Mouse (Mus musculus) erythroblast, adult 5-6 weeks (primary cell): ENCODE data around the gene Fopnl. TPM values are rescaled to one million over a fixed set of nuclear protein-coding genes. Genes with fewer than 3 reads are reported as not detected.

Experiments
- ATAC-seq: replicated peaks from 2 replicates; pipeline ENCODE4 v1.8.0; 2016; ENCODE audit warnings: moderate number of reproducible peaks, mild to moderate bottlenecking, moderate TSS enrichment, inconsistent platforms; ENCODE audit not compliant: poor library complexity, low FRiP score, severe bottlenecking
- total RNA-seq, 2 experiments: library from RNA; stranded (forward) in 1 of 2; stranded (reverse) in 1 of 2; fragments of 150-400 nt in 1 of 2; fragments of 200-764, 138-1000 nt in 1 of 2; gene quantifications; 2 replicates each; pipeline versions ENCODE4 v1.2.3 to v1.2.4; 2015 to 2017; ENCODE audit warnings: low replicate concordance in 2 of 2

Fopnl gene
- total RNA-seq (2015; ENCODE audit: low replicate concordance) (25.4 and 37.0 TPM in 2 replicates), total RNA-seq (2017; ENCODE audit: low replicate concordance) (12.0 and 15.2 TPM in 2 replicates)

- peak; percentile 99 for ATAC-seq
Observed at GRCm38 (mm10) chr16:14316884-14317876, at the start of gene Fopnl. Gene Fopnl, minus strand, starts transcription at chr16:14317405.

DNA sequence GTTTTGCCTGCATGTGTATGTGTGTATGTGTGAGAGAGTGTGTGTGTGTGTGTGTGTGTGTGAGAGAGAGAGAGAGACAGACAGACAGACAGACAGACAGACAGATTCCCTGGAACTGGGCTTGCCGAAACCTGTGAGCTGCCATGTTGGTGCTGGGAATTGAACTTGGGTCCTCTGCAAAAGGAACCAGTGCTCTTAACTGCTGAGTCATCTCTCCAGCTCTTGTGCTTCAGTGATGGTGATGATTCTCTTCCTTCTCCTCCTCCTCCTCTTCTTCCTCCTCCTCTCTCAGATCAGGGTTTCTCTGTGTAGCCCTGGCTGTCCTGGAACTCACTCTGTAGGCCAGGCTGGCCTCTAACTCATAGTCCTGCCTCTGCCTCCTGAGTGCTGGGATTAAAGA is 48.8 kb upstream of the Fopnl start:
- no peak for ATAC-seq

DNA sequence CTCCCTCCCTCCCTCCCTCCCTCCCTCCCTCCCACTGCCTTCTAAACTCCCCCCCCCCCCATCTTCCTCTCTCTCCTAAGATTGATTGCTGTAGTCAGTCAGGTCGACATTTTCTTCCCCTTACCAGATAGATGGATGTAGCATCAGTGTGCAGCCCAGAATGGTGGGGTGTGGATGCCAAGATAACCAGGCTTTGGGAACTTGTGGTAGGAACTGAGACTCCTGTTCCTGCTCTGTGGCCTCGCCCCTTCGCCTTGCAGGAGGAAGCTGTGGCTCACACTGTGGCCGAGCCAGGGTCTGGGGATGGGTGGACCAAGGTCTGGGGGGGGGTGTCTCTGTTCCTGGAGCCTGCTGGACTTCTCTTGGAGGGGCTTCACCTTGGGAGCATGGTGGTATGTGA is 48.3 kb upstream of the Fopnl start:
- no peak for ATAC-seq

- no peak for ATAC-seq
Observed at GRCm38 (mm10) chr16:14364066-14364465, 46.9 kb upstream of the Fopnl start.

GRCm38 (mm10) chr16:14363496-14363895 is 46.3 kb upstream of the Fopnl start:
- no peak for ATAC-seq

- no peak for ATAC-seq
Observed at GRCm38 (mm10) chr16:14362099-14362820, 45.1 kb upstream of the Fopnl start.

- peak; percentile 83 for ATAC-seq
Observed at GRCm38 (mm10) chr16:14361362-14362098, 44.3 kb upstream of the Fopnl start, which contains the start of gene Abcc1. Gene Abcc1, plus strand, starts transcription at chr16:14361558.

- ATAC-seq = no peak
Observed at GRCm38 (mm10) chr16:14360931-14361330, 43.7 kb upstream of the Fopnl start.

DNA sequence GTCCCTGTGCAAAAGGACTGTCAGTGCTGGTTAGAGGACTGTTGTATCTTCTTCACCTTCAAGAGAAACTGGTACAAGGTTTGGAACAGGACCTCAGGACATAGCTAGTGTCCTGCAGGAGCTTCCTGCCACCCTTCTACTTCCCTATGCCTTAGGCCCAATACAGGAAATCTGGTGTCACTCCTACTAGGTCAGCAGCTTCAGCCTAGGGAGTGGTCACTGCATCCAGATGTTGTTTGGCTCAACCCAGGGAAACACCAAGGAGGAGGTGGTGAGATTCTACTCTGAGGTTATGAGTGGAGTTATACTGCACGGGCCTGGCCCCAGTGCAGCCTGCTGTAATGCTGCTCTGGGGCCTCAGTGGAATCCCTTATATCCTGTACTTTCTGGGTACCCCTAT is 41.3 kb upstream of the Fopnl start:
- ATAC-seq = no peak

- ATAC-seq = no peak
Observed at GRCm38 (mm10) chr16:14357859-14358258, 40.7 kb upstream of the Fopnl start.

DNA sequence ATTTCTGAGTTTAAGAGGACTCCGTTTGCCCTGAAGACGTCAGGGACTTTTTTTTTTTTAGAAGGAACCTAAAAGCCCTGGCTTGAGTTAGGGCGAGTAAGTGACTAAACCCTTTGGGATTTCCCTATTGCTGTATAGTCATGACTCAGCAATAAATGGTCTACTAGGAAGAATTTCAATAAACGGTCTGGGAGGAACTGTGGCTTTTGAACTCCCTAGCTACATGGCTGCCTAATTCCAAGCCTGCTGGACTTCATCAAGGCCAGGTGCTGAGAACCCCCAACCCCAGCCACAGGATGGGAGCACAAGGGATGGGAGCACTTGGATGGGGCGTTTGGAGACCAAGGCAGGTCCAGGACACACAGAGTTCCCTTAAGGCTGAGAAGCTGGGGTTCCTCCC is 35.5 kb upstream of the Fopnl start:
- ATAC-seq = peak; percentile 73

- no peak for ATAC-seq
Observed at GRCm38 (mm10) chr16:14352234-14352633, 35.0 kb upstream of the Fopnl start.

- ATAC-seq = no peak
Observed at GRCm38 (mm10) chr16:14351571-14351970, 34.4 kb upstream of the Fopnl start.

DNA sequence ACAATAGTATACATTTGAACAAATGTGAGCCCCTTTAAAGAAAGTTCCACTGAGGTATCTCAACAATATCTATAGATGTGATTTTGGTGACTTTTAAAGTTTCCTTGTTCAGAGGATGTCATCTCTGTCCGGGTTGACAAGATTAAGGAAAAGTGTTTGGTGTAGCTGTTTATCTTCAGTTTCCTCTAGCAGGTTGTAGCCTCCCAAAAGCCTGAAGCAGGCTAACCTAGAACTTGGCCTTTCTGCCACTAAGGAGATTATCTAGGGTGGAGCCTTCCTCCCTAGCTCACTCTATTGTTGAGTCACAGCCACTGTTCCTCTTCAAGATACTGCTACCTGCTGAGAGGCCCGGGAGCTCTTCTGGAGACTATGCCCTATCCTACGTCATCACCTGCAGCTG is 27.8 kb upstream of the Fopnl start:
- ATAC-seq = no peak

- ATAC-seq = no peak
Observed at GRCm38 (mm10) chr16:14328156-14328555, 11.0 kb upstream of the Fopnl start.

GRCm38 (mm10) chr16:14320494-14320893 is 3.3 kb upstream of the Fopnl start:
- ATAC-seq = no peak

DNA sequence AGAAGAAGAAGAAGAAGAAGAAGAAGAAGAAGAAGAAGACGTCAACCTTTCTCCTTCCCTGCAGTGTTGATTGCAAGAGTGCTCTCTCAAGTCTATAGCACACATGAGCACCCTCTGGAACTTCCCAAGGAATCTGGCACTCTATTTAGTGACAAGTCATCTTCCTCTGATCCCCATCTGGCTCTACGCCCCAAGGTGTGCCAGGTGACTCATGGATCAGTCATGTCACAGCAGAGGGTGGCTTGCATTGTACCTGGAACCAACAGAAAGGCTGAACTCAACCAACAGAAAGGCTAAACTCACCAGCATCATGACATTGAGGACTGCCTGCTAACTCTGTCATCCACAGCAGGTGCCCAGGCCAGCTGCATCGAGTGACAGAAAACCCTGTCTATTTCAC is 2.5 kb upstream of the Fopnl start:
- ATAC-seq = no peak

- ATAC-seq = no peak
Observed at GRCm38 (mm10) chr16:14312914-14313313, 4.3 kb downstream of the Fopnl start.

GRCm38 (mm10) chr16:14311371-14311770 is 5.8 kb downstream of the Fopnl start:
- 0 out of 2 replicates have a peak, but pooled peaks have one; percentile 23 for ATAC-seq

- ATAC-seq = no peak
Observed at GRCm38 (mm10) chr16:14309833-14310232, 7.4 kb downstream of the Fopnl start.
